Mouse (Mus musculus) heart, postnatal 0 days (tissue): ENCODE measurements around the gene Mfap5.
"Not testable (repeated sequence)": the region's sequence is repeated elsewhere in the genome, so short reads cannot be mapped to it uniquely, and the experiment has no call there.

Experiments used
- CTCF ChIP-seq: IDR thresholded peaks from 2 replicates; pipeline ENCODE4 v1.5.1; 2016; ENCODE audit warnings: antibody characterized with exemption, control low read depth, low read depth
- EP300 ChIP-seq: IDR thresholded peaks from 2 replicates; pipeline ENCODE4 v1.6.1; 2016; ENCODE audit warnings: antibody characterized with exemption, low read depth

- not testable (repeated sequence) for TF ChIP-seq CTCF, EP300
Observed at GRCm38 (mm10) chr6:122575037-122575436, 69.4 kb downstream of the Mfap5 start.
